Mouse (Mus musculus) E14TG2a.4 (cell line): ENCODE data around the gene Mtmr11.

ENCODE experiments used
- CTCF ChIP-seq: conservative IDR thresholded peaks from 2 replicates; pipeline ENCODE4 v1.5.1; 2014; ENCODE audit warnings: low read length
- NANOG ChIP-seq: IDR thresholded peaks from 2 replicates; pipeline ENCODE4 v1.6.1; 2014; ENCODE audit warnings: borderline replicate concordance, low read length, mixed read lengths
- POU5F1 ChIP-seq: IDR thresholded peaks from 2 replicates; pipeline ENCODE4 v1.6.1; 2014; ENCODE audit warnings: low read length, borderline replicate concordance

DNA sequence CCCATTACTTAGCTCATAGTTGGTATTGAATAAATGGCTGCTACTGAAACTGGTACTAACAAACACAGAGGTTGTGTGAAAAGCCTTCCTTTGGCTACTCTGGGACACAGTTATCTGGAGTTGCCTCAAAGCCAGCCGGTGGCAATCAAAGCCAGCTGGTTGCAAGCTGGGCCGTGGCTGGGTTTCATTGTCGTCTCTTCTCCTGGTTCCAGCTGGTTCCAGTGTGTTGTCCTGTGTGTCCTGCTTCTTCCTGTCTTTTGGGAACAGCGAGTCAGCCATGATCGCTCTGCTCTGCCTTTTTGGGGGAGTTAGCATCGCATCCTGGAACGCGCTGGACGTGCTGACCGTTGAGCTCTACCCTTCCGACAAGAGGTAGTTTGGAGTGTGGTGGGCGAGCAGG lies 31.2 kb downstream of the Mtmr11 start:
- TF ChIP-seq CTCF, result no peak
- TF ChIP-seq NANOG, result no peak
- no peak for TF ChIP-seq POU5F1
